Mouse (Mus musculus) CD8-positive naive resting alpha-beta T cell, adult 2 months (primary cell): ENCODE results near the gene Lhx1.

Experiments
- DNase-seq, 2 experiments: peaks; one replicate each; pipeline ENCODE4 v3.0.0; 2022; ENCODE audit warnings: low read depth in 2 of 2, low spot score in 2 of 2

Gene Lhx1

DNA sequence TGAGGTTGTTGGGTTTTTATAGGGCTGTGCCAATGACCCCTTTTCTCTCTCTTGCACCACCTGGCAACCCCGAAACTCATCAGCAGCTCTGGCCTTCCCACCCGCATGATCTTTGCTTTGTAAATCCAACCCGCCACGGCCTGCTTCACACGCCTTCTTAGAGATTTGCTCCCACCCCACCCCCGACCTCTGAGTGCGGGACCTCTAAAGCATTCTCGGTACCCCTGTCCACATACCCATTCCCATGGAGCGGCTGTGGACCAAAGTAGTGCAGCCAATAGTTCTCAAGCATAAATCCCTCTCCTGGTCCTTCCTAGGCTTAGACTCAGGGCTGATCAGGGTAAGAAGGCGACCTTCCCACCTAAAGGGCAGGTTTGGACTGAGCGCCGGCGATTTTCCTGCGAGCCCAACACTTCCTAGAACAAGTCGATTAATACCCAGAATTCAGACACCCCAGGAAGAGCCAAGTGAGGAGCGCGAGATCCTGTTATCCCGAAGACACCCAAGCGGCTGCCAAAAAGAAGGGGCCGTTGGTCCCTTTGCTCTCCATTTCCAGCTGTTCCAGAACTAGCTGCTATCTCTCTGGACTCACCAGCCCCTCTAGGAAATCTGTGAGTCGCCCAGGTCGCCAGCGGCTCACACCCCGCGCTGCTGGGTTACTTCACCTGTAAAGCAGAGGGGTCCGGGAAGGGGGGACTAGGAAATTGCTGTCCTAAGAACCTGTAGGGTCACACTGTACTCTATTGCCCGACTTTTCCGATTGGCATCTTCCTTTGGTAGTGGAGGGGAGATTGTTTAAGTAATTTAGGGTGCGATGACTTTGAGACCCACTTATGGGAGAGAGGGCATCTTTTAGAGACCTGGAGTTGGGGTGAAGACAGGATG is 1.9 kb upstream of the Lhx1 start:
- DNase-seq, result no peak

GRCm38 (mm10) chr11:84526451-84526850 is 1.1 kb upstream of the Lhx1 start:
- DNase-seq, result no peak

- no peak for DNase-seq
Observed at GRCm38 (mm10) chr11:84524511-84525270, 644 bp downstream of the Lhx1 start.

DNA sequence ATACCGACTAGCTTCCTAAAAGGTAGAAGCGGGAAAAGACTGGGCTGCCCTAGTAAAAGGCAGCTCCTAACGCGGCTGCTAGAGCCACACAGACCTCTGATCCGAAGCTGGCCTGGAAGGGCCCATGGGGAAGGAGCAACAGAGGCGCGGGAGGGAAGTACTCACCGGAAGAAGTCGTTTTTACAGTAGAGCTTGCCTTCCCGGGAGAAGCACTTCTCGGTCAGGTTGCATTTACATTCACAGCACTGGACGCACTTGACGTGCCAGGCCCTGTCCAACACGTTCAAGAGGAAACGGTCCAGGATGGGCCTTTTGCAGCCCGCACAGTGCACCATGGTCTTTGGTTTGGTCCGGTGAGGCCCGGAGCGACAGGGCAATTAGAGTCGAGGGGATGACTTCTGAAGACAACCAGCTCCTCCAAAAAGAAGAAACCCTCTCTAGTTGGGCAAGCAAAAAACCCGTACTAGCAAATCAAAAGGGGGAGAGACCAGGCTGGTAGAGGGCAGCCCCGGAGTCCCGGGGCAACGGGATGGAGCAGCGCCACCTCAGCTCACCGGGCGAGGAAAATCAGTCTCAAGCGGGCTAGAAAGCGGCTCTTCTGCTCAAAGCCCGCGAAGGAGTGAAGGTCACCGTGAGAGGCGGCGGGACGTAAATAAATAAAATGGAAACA is 1.4 kb downstream of the Lhx1 start:
- DNase-seq, result no peak

DNA sequence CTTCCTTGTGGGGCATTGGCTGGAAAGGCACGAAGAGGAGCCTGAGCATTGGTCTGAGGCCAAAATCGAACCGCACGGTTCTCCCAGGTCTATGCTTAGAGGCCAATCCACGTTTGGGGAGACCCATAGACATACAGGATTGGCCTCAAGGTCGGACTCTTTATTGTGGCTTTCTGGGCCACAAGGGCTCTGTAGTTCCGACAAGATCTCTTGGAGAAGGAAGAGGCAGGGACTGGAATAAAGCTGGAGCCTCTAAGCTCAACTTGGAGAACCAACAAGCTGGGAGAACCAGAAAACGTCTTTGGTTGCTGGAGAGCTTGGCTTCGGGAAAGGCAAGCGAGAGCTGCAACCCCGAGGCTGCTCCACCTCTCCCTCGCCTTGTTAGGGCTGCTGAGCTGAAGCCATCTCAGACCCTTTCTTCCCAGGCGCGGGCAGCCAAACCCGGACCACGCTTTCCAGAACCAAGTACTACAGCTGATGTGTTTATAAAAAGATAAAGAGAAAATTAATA is 2.0 kb downstream of the Lhx1 start:
- DNase-seq, result no peak

- DNase-seq, result no peak
Observed at GRCm38 (mm10) chr11:84522577-84523320, 2.6 kb downstream of the Lhx1 start.

- no peak for DNase-seq
Observed at GRCm38 (mm10) chr11:84521751-84522299, 3.5 kb downstream of the Lhx1 start.

- no peak for DNase-seq
Observed at GRCm38 (mm10) chr11:84521071-84521390, 4.3 kb downstream of the Lhx1 start.

DNA sequence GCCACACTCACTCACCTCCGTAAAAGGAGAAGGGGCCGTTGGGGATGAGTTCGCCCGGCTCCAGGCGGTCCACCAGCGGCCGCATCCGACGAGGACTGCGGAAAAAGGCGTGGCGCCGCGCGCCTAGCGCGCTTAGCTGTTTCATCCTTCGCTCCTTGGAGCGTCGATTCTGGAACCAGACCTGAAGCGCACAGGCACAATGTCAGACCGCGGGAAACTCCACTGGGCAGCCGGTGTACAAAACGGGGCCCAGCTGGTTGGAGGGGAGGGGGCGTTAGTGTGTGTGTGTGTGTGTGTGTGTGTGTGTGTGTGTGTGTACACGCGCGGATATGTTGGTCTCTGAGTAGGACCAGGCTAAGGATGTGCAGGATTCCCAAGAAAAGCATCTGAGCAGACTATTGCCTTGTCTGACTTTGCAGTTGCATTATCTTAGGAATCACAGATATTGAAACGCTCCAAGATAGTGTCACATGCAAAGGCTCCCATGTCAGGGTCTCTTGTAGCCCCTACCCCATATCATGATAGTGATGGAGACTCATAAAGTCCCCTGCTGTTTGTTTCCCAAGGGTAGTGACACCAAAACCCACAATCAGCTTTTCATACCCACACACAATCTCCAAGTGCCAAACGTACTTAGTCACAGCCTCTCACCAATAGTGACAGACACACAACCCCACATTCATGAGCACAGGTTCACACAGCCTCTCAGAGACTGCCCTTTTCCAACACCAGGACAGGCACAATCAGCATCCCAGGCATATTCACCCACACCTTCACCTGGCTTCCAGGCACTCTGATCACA is 4.9 kb downstream of the Lhx1 start:
- no peak for DNase-seq

DNA sequence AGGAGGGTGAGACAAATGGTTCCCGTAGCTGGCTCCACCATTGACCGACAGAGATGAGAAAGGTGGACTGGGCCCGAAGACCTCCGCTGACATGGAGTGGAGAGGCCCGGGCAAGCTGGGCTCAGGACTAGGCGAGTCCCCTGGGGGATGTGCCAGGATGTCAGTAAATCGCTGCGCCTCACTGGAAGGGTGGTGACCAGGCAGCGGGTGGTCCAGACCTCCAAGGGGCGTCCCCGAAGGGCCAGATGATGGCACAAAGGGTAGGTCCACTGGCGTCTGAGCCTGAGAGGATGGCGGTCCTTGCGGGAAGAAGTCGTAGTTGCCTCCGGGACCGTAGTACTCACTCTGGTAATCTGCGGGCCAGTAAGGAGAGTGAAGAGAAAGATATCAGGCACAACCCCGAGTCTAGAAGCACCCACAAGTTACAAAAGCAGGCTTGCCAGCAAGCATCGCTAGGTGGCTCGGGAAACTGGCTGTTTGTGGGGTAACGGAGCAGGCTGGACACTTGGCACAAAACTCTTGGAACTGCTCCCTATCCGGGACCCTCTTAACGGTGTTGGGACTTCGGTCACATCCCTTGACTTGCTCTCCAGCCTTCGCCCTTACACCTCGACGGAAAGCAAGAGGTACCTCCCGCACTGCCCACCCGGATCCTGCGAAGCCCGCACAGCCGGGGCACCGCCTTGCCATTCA is 5.6 kb downstream of the Lhx1 start:
- DNase-seq, result no peak

DNA sequence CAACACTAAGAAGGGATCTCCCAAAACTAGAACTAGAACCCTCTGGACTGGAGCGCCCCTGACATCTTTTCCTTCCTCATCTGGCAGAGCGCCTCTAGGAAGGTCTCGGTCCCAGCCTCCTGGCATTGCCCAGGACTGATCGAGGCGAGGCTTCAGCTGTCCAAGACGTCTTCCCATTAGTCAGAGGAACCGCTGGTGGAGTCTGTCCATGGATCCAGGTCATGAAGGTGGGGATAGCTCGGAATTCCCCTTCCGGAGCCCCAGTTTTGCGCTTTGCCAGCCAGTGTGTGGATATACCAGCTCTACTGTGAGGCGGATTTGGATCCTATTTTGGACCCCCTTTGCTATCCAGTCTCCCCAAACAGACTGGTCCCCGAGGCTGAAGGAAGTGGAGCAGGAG is 6.3 kb downstream of the Lhx1 start:
- DNase-seq, result no peak

GRCm38 (mm10) chr11:84518261-84518660 is 7.1 kb downstream of the Lhx1 start:
- DNase-seq, result no peak

GRCm38 (mm10) chr11:84517431-84517830 is 7.9 kb downstream of the Lhx1 start:
- DNase-seq, result no peak

GRCm38 (mm10) chr11:84516501-84517240 is 8.7 kb downstream of the Lhx1 start:
- DNase-seq, result no peak

- DNase-seq, result peak; percentile 94 to 96
Observed at GRCm38 (mm10) chr11:84513171-84514116, 11.9 kb downstream of the Lhx1 start, which contains the start of gene Aatf. Gene Aatf (minus strand): TSS chr11:84513522.

DNA sequence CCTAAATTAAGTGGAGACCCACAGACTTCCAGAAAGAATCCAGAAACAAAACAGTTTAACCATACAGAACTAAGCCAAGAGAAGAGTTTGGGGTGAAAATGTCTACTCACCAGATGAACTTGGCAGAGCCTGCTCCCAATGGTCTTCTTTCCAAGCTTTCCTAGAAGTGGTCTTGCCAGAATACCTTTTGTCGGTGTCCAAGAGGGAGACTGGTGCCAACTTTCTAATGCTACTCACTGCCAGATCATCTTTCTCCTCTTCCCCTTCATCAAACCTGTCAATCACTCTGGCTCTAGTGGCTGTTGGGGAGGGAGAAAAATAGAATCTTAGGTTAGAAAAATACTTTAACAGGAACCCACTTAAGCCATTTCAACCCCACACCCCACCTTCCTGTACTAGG is 13.3 kb downstream of the Lhx1 start:
- no peak for DNase-seq

DNA sequence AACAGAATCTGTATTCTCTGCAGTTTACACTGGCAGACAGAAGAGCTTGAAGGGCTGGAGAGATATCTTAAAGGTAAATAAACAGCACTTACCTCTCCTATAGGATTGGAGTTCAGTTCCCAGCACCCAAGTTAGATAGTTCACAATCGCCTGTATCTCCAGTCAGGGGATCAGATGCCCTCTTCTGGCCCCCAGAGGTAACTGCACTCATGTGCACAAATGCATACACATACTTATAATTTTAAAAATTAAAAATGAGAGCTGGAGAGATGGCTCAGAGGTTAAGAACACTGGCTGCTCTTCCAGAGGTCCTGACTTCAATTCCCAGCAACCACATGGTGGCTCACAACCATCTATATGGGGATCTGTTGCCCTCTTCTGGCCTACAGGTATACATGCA is 21.0 kb downstream of the Lhx1 start:
- no peak for DNase-seq
